11 mouse cellular contexts compared by ENCODE assay signal in genomic region chr3:146956792-146957191, GRCm38 (mm10).
"Had no signal": no experiment of that assay in that cellular context is flagged by ENCODE, and none has a peak within 500 bp of the region (broad histone marks: within the 10 kb centered on the region; RNA-seq: fewer than 3 reads in every experiment).

No protein-coding gene starts in this region.

- H3K4me2 ChIP-seq: liver, embryonic 11.5 days; liver, embryonic 15.5 days had no signal

- H3K4me1 ChIP-seq: liver, embryonic 15.5 days had no signal

- H3K4me3 ChIP-seq: limb, embryonic 10.5 days; liver, embryonic 15.5 days had no signal

- H3K27ac ChIP-seq: limb, embryonic 10.5 days; liver, embryonic 15.5 days had no signal

- H3K9ac ChIP-seq: liver, embryonic 15.5 days had no signal

- H3K9me3 ChIP-seq: limb, embryonic 10.5 days; liver, embryonic 15.5 days had no signal

- DNase-seq: kidney, adult 8-10 months; kidney, postnatal 25 days; lung, adult 2 months; lung, postnatal 36 days; midbrain, embryonic 14.5 days; right cerebral cortex, adult 18-20 months; thymus, postnatal 4 days had no signal

- H3K27me3 ChIP-seq: liver, embryonic 15.5 days had no signal

- H3K36me3 ChIP-seq: limb, embryonic 10.5 days; liver, embryonic 15.5 days had no signal

- ATAC-seq: lung, postnatal 0 days had no signal
